Mouse (Mus musculus) brain, embryonic 14.5 days (tissue): Measurements from ENCODE around the gene Rab13. TPM values are rescaled to one million over a fixed set of nuclear protein-coding genes. Genes with fewer than 3 reads are reported as not detected.
"Not testable (repeated sequence)": the region's sequence is repeated elsewhere in the genome, so short reads cannot be mapped to it uniquely, and the experiment has no call there.

Experiments
- DNase-seq: peaks from one replicate; pipeline ENCODE4 v3.0.0-alpha.2; 2011; ENCODE audit warnings: low read depth
- CTCF ChIP-seq: fragments of 200-500 bp; IDR thresholded peaks from 2 replicates; pipeline ENCODE4 v1.5.1; 2012; ENCODE audit warnings: inconsistent platforms, mild to moderate bottlenecking, moderate library complexity, borderline replicate concordance; ENCODE audit not compliant: insufficient read depth, insufficient read length; ENCODE audit errors: extremely low read depth
- POLR2A ChIP-seq: fragments of 200-500 bp; IDR thresholded peaks from 2 replicates; pipeline ENCODE4 v1.6.1; 2012; ENCODE audit warnings: mild to moderate bottlenecking, inconsistent platforms, borderline replicate concordance; ENCODE audit not compliant: poor library complexity, insufficient read depth, insufficient read length, severe bottlenecking; ENCODE audit errors: extremely low read depth
- polyA plus RNA-seq: library from polyadenylated mRNA; depleted of rRNA; stranded (reverse); fragments of >200 nt; gene quantifications from 2 replicates; pipeline ENCODE4 v1.2.3, GENCODE M21; 2012

The Rab13 gene
- polyA plus RNA-seq, 1 experiment, result 16.4 TPM

- no peak for TF ChIP-seq POLR2A
- no peak for TF ChIP-seq CTCF
- DNase-seq, result no peak
Measured at GRCm38 (mm10) chr3:90231075-90231474, 17.6 kb downstream of the Rab13 start.

- DNase-seq, result peak; percentile 99
- TF ChIP-seq CTCF (no peak), POLR2A (peak; percentile 85; the same call in 1 of the 2 replicates)
Measured at GRCm38 (mm10) chr3:90231507-90232333, 18.2 kb downstream of the Rab13 start, which contains the start of gene Jtb. Jtb (plus strand) TSS chr3:90231597.

GRCm38 (mm10) chr3:90241251-90241650, 27.8 kb downstream of the Rab13 start:
- DNase-seq, result no peak
- TF ChIP-seq POLR2A (no peak), CTCF (no peak)

- no peak for DNase-seq
- TF ChIP-seq CTCF (no peak), POLR2A (no peak)
Measured at GRCm38 (mm10) chr3:90241669-90242358, 28.3 kb downstream of the Rab13 start.

GRCm38 (mm10) chr3:90242984-90243775, 29.7 kb downstream of the Rab13 start, which contains the start of gene Creb3l4:
Creb3l4 (minus strand) TSS chr3:90243512.
- TF ChIP-seq POLR2A (no peak), CTCF (no peak)

GRCm38 (mm10) chr3:90245406-90245805, 31.9 kb downstream of the Rab13 start:
- DNase-seq, result no peak
- TF ChIP-seq CTCF (no peak), POLR2A (no peak)

More at GRCm38 (mm10) chr3:90242984-90243775, 29.7 kb downstream of the Rab13 start, which contains the start of gene Creb3l4:
- DNase-seq, result peak; percentile 95

GRCm38 (mm10) chr3:90247630-90247959, 34.1 kb downstream of the Rab13 start:
- DNase-seq, result no peak
- TF ChIP-seq CTCF (no peak), POLR2A (no peak)

GRCm38 (mm10) chr3:90247960-90248745, 34.7 kb downstream of the Rab13 start, which contains the start of gene Slc39a1:
Slc39a1 (plus strand) TSS chr3:90248172.
- DNase-seq, result peak; percentile 98
- TF ChIP-seq CTCF (no peak), POLR2A (peak; percentile 35; the same call in 1 of the 2 replicates)

- DNase-seq, result no peak
- no peak for TF ChIP-seq CTCF
- no peak for TF ChIP-seq POLR2A
Measured at GRCm38 (mm10) chr3:90248746-90249100, 35.2 kb downstream of the Rab13 start.

GRCm38 (mm10) chr3:90250791-90251190, 37.3 kb downstream of the Rab13 start:
- TF ChIP-seq POLR2A (no peak), CTCF (no peak)
- peak; percentile 3 for DNase-seq

- DNase-seq, result not testable (repeated sequence)
Measured at GRCm38 (mm10) chr3:90251731-90252226, 38.3 kb downstream of the Rab13 start.

GRCm38 (mm10) chr3:90252659-90253058, 39.2 kb downstream of the Rab13 start:
- not testable (repeated sequence) for DNase-seq

- DNase-seq, result not testable (repeated sequence)
Measured at GRCm38 (mm10) chr3:90253174-90253573, 39.7 kb downstream of the Rab13 start.
